Mouse (Mus musculus) MEL (cell line): ENCODE data around the gene March6. TPM values are rescaled to one million over a fixed set of nuclear protein-coding genes. Genes with fewer than 3 reads are reported as not detected.

Experiments
- DNase-seq: peaks from one replicate; pipeline ENCODE4 v3.0.0; 2011; ENCODE audit warnings: low read depth, low spot score
- H3K27ac ChIP-seq: 2 replicates; pipeline ENCODE4 v1.5.1; 2012; ENCODE audit warnings: low read depth, mild to moderate bottlenecking, control low read depth, low read length, moderate library complexity; ENCODE audit not compliant: control insufficient read depth
- H3K27me3 ChIP-seq, 2 experiments: fragments of 150-350 bp in 1 of 2; sonication (generic) in 1 of 2; 2 replicates each; pipeline ENCODE4 v1.6.1; 2012; ENCODE audit warnings: low read length in 2 of 2, mild to moderate bottlenecking in 2 of 2, improper control_type of control experiment in 1 of 2, moderate library complexity in 1 of 2; ENCODE audit not compliant: insufficient read depth in 2 of 2, control insufficient read depth in 1 of 2
- H3K36me3 ChIP-seq, 2 experiments: 2 replicates each; pipeline ENCODE4 v1.6.1; 2012 to 2014; ENCODE audit warnings: low read length in 2 of 2, improper control_type of control experiment in 1 of 2, inconsistent platforms in 1 of 2, mild to moderate bottlenecking in 1 of 2; ENCODE audit not compliant: insufficient read depth in 2 of 2, control insufficient read depth in 1 of 2
- H3K4me1 ChIP-seq, 2 experiments: fragments of 150-350 bp in 1 of 2; sonication (generic) in 1 of 2; 2 replicates each; pipeline ENCODE4 v1.6.1; 2012; ENCODE audit warnings: low read length in 2 of 2, improper control_type of control experiment in 1 of 2, mild to moderate bottlenecking in 1 of 2; ENCODE audit not compliant: insufficient read depth in 2 of 2, control insufficient read depth in 1 of 2
- H3K4me3 ChIP-seq, 2 experiments: fragments of 150-350 bp in 1 of 2; sonication (generic) in 1 of 2; 2 replicates each; pipeline ENCODE4 v1.5.1; 2012; ENCODE audit warnings: low read depth in 2 of 2, low read length in 2 of 2, mild to moderate bottlenecking in 2 of 2, moderate library complexity in 2 of 2, control low read depth in 1 of 2, improper control_type of control experiment in 1 of 2; ENCODE audit not compliant: control insufficient read depth in 1 of 2, insufficient read depth in 1 of 2
- H3K79me2 ChIP-seq: 2 replicates; pipeline ENCODE4 v1.6.1; 2012; ENCODE audit warnings: mild to moderate bottlenecking, low read length, moderate library complexity; ENCODE audit not compliant: control insufficient read depth, poor library complexity, insufficient read depth
- H3K9ac ChIP-seq: 2 replicates; pipeline ENCODE4 v1.6.1; 2012; ENCODE audit warnings: low read depth, mild to moderate bottlenecking, control low read depth, low read length, moderate library complexity; ENCODE audit not compliant: control insufficient read depth, poor library complexity, severe bottlenecking
- H3K9me3 ChIP-seq: fragments of 150-350 bp; sonication (generic); replicated peaks from 2 replicates; pipeline ENCODE4 v1.6.1; 2012; ENCODE audit warnings: mild to moderate bottlenecking, low read length, improper control_type of control experiment, moderate library complexity; ENCODE audit not compliant: insufficient read depth
- BHLHE40 ChIP-seq: IDR thresholded peaks from 2 replicates; pipeline ENCODE4 v1.6.1; 2012; ENCODE audit warnings: low read depth, mild to moderate bottlenecking, inconsistent platforms, low read length, improper control_type of control experiment, borderline replicate concordance
- CTCF ChIP-seq, 3 experiments: IDR thresholded peaks in 2 of 3; conservative IDR thresholded peaks in 1 of 3; 2 replicates each; pipeline ENCODE4 v1.5.1; 2011 to 2012; ENCODE audit warnings: low read length in 3 of 3, low read depth in 2 of 3, mild to moderate bottlenecking in 2 of 3, improper control_type of control experiment in 1 of 3, inconsistent platforms in 1 of 3, mixed read lengths in 1 of 3, moderate library complexity in 1 of 3; ENCODE audit not compliant: control insufficient read depth in 1 of 3, insufficient read depth in 1 of 3, poor library complexity in 1 of 3, severe bottlenecking in 1 of 3
- E2F4 ChIP-seq: IDR thresholded peaks from 2 replicates; pipeline ENCODE4 v1.6.1; 2011; ENCODE audit warnings: low read depth, low read length, improper control_type of control experiment, borderline replicate concordance
- ELF1 ChIP-seq: IDR thresholded peaks from 2 replicates; pipeline ENCODE4 v1.6.1; 2014; ENCODE audit warnings: low read depth, mild to moderate bottlenecking, inconsistent platforms, low read length, improper control_type of control experiment, moderate library complexity
- ETS1 ChIP-seq: IDR thresholded peaks from 2 replicates; pipeline ENCODE4 v1.6.1; 2012; ENCODE audit warnings: low read depth, mild to moderate bottlenecking, inconsistent platforms, low read length, improper control_type of control experiment, moderate library complexity
- JUND ChIP-seq: IDR thresholded peaks from 2 replicates; pipeline ENCODE4 v1.6.1; 2011; ENCODE audit warnings: low read depth, mild to moderate bottlenecking, improper control_type of control experiment, low read length
- KAT2A ChIP-seq: conservative IDR thresholded peaks from 2 replicates; pipeline ENCODE4 v1.6.1; 2012; ENCODE audit warnings: low read depth, low read length, improper control_type of control experiment, inconsistent platforms
- MAFK ChIP-seq: IDR thresholded peaks from 2 replicates; pipeline ENCODE4 v1.6.1; 2011; ENCODE audit warnings: low read depth, mild to moderate bottlenecking, low read length, improper control_type of control experiment, borderline replicate concordance
- MAX ChIP-seq: IDR thresholded peaks from 2 replicates; pipeline ENCODE4 v1.6.1; 2011; ENCODE audit warnings: low read length, improper control_type of control experiment
- MXI1 ChIP-seq: IDR thresholded peaks from 2 replicates; pipeline ENCODE4 v1.6.1; 2011; ENCODE audit warnings: mild to moderate bottlenecking, low read depth, low read length, improper control_type of control experiment
- MYC ChIP-seq: IDR thresholded peaks from 2 replicates; pipeline ENCODE4 v1.6.1; 2011; ENCODE audit warnings: low read depth, mild to moderate bottlenecking, low read length, improper control_type of control experiment, moderate library complexity
- NELFE ChIP-seq: IDR thresholded peaks from 2 replicates; pipeline ENCODE4 v1.6.1; 2011; ENCODE audit warnings: low read depth, low read length, improper control_type of control experiment
- POLR2A ChIP-seq, 2 experiments: IDR thresholded peaks; 2 replicates each; pipeline ENCODE4 v1.6.1; 2011 to 2012; ENCODE audit warnings: low read length in 2 of 2, mild to moderate bottlenecking in 2 of 2, control low read depth in 1 of 2, improper control_type of control experiment in 1 of 2, low read depth in 1 of 2, moderate library complexity in 1 of 2; ENCODE audit not compliant: control insufficient read depth in 1 of 2, insufficient read depth in 1 of 2, poor library complexity in 1 of 2
- POLR2AphosphoS5 ChIP-seq: IDR thresholded peaks from 2 replicates; pipeline ENCODE4 v1.6.1; 2012; ENCODE audit warnings: low read depth, borderline replicate concordance, mild to moderate bottlenecking, inconsistent platforms, low read length, moderate library complexity, mixed read lengths
- RCOR1 ChIP-seq: IDR thresholded peaks from 2 replicates; pipeline ENCODE4 v1.6.1; 2012; ENCODE audit warnings: low read depth, mild to moderate bottlenecking, inconsistent platforms, low read length, improper control_type of control experiment
- SIN3A ChIP-seq: IDR thresholded peaks from 2 replicates; pipeline ENCODE4 v1.6.1; 2012; ENCODE audit warnings: low read length, improper control_type of control experiment, inconsistent platforms
- TAL1 ChIP-seq: IDR thresholded peaks from 2 replicates; pipeline ENCODE4 v1.6.1; 2012; ENCODE audit warnings: mild to moderate bottlenecking, inconsistent platforms, low read length, moderate library complexity, mixed read lengths
- TBP ChIP-seq: IDR thresholded peaks from 2 replicates; pipeline ENCODE4 v1.8.0; 2011; ENCODE audit warnings: low read depth, low read length, improper control_type of control experiment
- USF2 ChIP-seq, 2 experiments: IDR thresholded peaks; 2 replicates each; pipeline ENCODE4 v1.6.1; 2011 to 2012; ENCODE audit warnings: improper control_type of control experiment in 2 of 2, low read length in 2 of 2, borderline replicate concordance in 1 of 2, inconsistent platforms in 1 of 2, low read depth in 1 of 2, mild to moderate bottlenecking in 1 of 2; ENCODE audit not compliant: insufficient read depth in 1 of 2
- ZKSCAN1 ChIP-seq: IDR thresholded peaks from 2 replicates; pipeline ENCODE4 v1.6.1; 2012; ENCODE audit warnings: low read depth, mild to moderate bottlenecking, inconsistent platforms, low read length, improper control_type of control experiment, moderate library complexity
- ZMIZ1 ChIP-seq: IDR thresholded peaks from 2 replicates; pipeline ENCODE4 v1.6.1; 2012; ENCODE audit warnings: low read depth, mild to moderate bottlenecking, inconsistent platforms, low read length, improper control_type of control experiment, moderate library complexity
- polyA plus RNA-seq, 2 experiments: library from polyadenylated mRNA; stranded (reverse) in 1 of 2; unstranded in 1 of 2; fragments of >175 nt in 1 of 2; fragments of >200 nt in 1 of 2; gene quantifications; 2 replicates each; pipeline versions ENCODE4 v1.2.1 to v1.2.4; 2012; ENCODE audit warnings: low replicate concordance in 2 of 2, low read depth in 1 of 2; ENCODE audit not compliant: insufficient read length in 2 of 2, insufficient read depth in 1 of 2, missing spikeins in 1 of 2
- total RNA-seq: library from RNA; depleted of rRNA; stranded (reverse); fragments of 300-350 nt; gene quantifications from 2 replicates; pipeline ENCODE4 v1.2.3, GENCODE M21; 2012

The March6 gene
- total and polyA plus RNA-seq, 3 experiments: 37.9 to 114 (median 62.5) TPM

DNA sequence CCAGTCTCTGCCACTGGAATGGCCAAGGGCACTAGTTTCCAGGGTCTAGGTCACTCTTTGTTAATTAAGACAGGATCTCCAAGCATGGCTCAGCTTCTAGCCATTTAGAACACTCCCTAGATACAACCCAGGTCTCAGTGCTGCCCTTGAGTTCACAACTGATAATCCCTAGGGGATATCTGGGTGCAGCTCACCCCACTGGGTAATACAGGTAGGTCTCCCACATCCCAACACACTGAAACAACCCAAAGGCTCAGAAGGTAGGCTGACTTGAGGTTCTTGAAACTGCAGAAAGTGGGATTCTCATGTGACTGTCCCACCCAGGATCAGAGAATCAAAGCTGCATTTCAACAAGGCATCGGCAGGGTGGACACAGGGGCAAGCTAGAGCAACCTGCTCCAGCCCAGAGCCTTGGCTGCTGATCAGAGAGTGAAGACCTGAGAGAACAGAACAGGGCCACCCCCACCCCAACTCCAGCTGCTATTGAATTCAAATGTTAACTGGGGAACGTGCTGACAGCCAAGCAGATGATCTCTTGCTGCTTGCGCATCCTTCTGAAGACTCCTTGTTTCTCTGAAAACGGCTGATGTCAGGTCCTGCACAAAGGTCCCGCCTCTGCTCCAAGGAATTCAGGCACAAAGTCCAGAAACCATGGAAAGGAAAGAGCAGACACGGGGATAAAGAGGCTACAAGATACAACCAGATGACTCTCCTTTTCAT, 116.5 kb downstream of the March6 start (continued):
- TF ChIP-seq USF2 (IDR thresholded peaks at IDR 0.05; ENCODE audit: borderline replicate concordance in 1 of 2, insufficient read depth in 1 of 2, low read depth in 1 of 2, low read length in 2 of 2) (no peak), CTCF (IDR thresholded peaks at IDR 0.05 in 2 of 3, conservative IDR thresholded peaks at IDR 0.05 in 1 of 3; ENCODE audit: control insufficient read depth in 1 of 3, insufficient read depth in 1 of 3, low read depth in 2 of 3, low read length in 3 of 3, poor library complexity in 1 of 3, severe bottlenecking in 1 of 3) (peak in 1 of 3 experiments; percentile 1; a peak in 1 of 6 replicates), MAFK (no peak), POLR2AphosphoS5 (no peak), MAX (no peak; the same call in 1 of the 2 replicates), E2F4 (no peak), ZKSCAN1 (no peak), MYC (peak; percentile 5; the same call in 1 of the 2 replicates), ELF1 (no peak), NELFE (no peak), ZMIZ1 (0 out of 2 replicates have a peak, but pooled peaks have one; percentile 32), JUND (no peak)

DNA sequence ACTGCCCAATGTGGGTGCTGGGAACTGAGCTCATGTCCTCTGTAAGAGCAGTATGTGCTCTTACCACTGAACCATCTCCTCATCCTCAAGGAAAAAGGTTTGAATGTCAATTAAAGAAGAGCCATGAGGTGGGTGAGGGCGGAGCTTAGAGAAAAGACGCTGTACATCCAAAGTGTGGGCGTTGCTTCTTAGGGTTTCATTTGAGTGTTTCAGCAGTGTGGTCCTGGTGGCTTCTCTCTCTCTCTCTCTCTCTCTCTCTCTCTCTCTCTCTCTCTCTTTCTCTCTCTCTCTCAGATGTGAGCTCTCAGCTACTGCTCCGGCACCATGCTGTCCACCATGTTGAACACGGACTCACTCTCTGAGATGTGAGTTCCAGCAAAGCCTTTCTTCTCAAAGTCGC, 117.2 kb downstream of the March6 start:
- no peaks in the 10 kb centered on the region for H3K9me3 ChIP-seq
- H3K4me3 ChIP-seq: peak overlapping the region; percentile 31 to 40
- H3K36me3 ChIP-seq: peaks cover 0 to 50% of the 10 kb centered on the region in 2 experiments; a peak in 2 of 4 replicates
- H3K27me3 ChIP-seq: no peaks in the 10 kb centered on the region
- H3K4me1 ChIP-seq: peaks cover 30 to 62% of the 10 kb centered on the region in 2 experiments
- TF ChIP-seq POLR2A (IDR thresholded peaks at IDR 0.05; ENCODE audit: control insufficient read depth in 1 of 2, insufficient read depth in 1 of 2, low read depth in 1 of 2, low read length in 2 of 2, poor library complexity in 1 of 2) (peak in 1 of 2 experiments; percentile 59; a peak in 2 of 4 replicates), JUND (peak; percentile 99), ETS1 (peak; percentile 12; the same call in 1 of the 2 replicates), NELFE (peak; percentile 56; the same call in 1 of the 2 replicates), MAX (peak; percentile 63), ZMIZ1 (peak; percentile 61; the same call in 1 of the 2 replicates), KAT2A (no peak), MXI1 (peak; percentile 50), SIN3A (peak; percentile 32; the same call in 1 of the 2 replicates), TBP (peak; percentile 49; the same call in 1 of the 2 replicates), RCOR1 (no peak), MYC (peak; percentile 31), BHLHE40 (0 out of 2 replicates have a peak, but pooled peaks have one; percentile 3), TAL1 (no peak)
- peak overlapping the region; percentile 86 for H3K27ac ChIP-seq
- peak; percentile 87 for DNase-seq
- peaks cover 15% of the 10 kb centered on the region for H3K79me2 ChIP-seq
- H3K9ac ChIP-seq: peak overlapping the region; percentile 58
